Mouse (Mus musculus) C3H10T1/2 (cell line): ENCODE results near the gene Eif3i. TPM values are rescaled to one million over a fixed set of nuclear protein-coding genes. Genes with fewer than 3 reads are reported as not detected.

Source experiments
- polyA plus RNA-seq, 2 experiments: library from polyadenylated mRNA; unstranded; fragments of >200 nt; fragmentation: generic; extraction: Trizol; gene quantifications; one replicate each; pipeline ENCODE4 v1.2.1; 2012; ENCODE audit warnings: missing spikeins in 2 of 2

Gene Eif3i
- polyA plus RNA-seq, result 100 to 1,000 TPM; 267 to 601 TPM

DNA sequence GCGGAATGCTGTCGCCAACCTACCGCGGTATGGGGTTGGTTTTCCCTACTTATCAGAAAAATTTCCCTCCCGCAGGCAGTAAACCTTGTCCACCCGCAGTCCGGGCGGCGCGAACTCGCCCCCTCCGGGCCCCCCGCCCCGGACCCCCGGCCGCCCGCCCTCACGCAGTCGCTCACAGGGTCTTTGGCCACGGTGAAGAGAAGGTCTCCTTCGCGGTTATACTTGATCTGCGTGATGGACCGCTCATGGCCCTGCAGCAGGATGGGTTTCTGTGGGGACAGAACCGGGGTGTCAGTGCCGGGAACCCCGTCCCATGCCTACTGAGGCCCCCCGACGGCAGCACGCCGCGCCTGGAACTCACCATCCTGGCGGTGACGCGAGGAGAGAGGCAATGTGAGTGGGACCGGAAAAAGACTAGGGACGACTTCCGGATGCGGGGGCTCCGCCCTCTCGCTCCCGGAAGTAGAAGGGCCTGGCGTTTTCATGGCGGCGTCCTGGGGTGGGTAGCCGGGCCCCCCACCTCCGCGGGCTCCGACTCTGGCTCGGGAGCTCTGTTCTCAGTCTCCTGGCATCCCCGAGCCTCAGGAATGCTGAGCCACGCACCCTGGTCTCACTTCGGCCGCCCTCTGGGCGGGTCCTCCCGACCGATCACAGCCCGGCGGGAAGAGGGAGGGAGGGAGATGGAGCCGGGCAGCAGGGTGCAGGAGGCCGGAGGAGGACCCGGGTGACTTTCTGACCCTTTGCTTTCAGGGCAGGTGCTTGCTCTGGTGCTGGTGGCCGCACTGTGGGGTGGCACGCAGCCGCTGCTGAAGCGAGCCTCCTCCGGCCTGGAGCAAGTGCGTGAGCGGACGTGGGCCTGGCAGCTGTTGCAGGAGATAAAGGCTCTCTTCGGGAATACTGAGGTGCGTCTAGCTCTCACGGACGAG lies at the start of gene Eif3i, which contains the start of gene Tmem234:
Gene Eif3i (minus strand): TSS at position 416 of the 926 bp plus-strand sequence.
Gene Tmem234 (plus strand): TSS at position 436 of the 926 bp plus-strand sequence.

DNA sequence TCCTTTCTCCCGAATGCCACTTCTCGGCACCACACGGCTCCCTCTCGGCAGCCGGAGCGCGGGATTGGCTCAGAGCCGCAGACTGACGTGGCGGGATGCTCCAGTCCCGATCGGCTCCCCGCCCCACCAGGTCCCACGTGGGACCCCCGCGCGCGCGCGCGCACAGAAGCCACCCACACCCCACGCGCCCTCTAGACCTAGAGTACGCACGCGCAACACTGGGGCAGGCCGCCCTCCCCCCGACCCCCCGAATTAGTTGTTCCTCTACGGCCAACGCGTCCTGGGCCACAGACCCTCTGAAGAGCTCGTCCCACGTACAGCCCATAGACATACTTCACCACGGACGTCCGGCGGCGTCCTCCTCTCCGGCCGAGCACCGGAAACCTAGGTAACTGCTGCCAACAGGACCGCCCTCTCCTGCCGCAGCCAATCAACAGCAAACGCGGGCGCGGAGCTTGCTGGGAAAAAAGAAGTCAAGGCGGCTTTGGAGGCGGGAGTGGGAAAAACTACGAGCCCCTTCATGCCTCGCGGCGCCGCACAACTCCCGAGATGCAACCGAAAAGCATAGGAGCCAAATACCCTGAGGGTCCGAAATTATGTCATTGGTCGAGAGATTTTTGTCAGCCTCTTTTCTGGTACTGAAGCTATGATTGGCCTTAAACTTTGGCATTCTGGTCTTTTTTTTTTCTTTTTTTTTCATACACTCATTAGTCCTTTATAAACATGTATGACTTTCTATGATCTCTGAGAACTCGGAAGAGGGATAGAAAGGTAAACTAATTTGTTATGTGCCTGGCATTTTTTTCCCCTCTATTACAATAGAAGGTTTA lies 40.4 kb upstream of the Eif3i start, which contains the start of gene Txlna:
Gene Txlna (minus strand): TSS at position 428 of the 830 bp plus-strand sequence.

DNA sequence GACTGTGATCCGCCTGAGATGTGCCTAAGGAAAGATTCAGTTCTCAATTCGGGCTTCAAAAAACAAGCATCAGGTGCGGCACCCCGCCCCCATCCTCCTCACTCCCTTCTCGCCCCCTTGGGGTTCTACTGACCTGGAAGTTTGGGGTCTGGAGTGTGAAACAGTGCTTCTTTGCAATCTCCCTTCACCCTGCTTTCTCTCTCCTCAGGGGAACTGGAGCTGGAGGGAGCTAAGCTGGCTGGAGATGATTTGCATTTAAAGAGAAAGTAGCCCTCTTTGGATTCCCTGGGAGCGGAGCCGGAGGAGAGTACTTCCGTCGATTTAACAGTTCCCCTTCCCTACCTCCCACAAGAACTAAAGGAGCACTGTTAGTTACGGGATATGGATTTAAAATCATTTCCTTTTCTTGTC lies 23.2 kb upstream of the Eif3i start, which contains the start of gene Ccdc28b:
Gene Ccdc28b (minus strand): TSS at position 267 of the 411 bp plus-strand sequence.

DNA sequence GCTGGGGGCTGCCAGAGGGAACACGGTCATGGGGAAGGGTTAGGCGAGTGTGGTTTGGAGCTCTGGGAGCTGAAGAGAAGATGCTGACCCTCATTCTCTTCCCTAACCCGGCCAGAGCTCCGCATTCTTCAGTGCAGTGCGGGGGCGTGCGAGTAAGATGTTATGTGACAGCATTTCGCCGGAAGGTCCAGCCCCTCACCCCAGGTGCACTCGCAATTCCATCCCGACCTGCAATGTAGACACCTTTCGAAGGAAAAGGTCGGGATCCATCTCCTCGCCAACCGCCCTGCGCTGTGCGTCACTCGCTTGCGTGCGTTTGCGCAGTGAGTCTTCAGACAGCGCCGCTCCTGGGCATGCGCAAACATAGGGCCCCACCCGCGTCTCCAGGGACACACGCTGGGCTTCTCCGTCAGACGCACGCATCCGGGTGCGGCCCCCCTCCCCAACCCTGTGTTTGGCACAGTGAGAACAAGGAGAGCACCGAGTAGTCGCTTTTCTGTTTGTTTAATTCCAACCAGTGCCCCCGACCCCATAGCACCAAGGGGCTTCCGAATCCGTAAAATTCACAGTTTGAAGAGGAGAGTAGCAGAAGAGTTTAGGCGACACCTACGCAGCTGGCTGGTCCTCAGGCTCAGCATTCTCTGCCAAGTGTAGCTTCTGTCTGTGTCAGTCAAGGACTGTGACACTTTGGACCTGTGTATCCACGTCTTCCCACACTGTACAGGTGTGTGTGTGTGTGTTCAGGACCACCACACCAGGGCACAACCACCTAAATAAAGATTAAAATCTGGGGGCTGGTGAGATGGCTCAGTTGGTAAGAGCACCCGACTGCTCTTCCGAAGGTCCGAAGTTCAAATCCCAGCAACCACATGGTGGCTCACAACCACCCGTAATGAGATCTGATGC lies 18.6 kb upstream of the Eif3i start, which contains the start of gene Iqcc:
Gene Iqcc (minus strand): TSS at position 314 of the 906 bp plus-strand sequence.

DNA sequence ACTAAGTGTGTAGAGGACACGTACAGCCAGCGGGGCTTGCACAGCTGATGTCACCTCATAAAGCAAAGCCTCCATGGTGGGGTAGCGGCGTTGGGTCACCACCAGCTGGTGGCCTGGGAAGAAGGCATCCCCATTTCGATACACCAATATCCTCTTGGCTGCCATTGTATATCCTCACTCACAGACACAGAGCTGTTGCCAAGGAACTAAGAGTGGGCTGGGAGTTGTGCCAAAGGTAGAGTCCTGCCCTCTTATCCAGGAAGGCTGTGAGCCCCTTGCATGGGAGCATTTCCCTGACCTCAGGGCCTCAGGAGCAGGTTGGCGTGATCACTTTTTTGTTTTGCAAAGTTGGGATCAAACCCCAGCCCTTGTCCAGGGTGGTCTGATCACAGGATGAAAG lies 13.6 kb upstream of the Eif3i start, which contains the start of gene Dcdc2b:
Gene Dcdc2b (minus strand): TSS at position 165 of the 400 bp plus-strand sequence.

DNA sequence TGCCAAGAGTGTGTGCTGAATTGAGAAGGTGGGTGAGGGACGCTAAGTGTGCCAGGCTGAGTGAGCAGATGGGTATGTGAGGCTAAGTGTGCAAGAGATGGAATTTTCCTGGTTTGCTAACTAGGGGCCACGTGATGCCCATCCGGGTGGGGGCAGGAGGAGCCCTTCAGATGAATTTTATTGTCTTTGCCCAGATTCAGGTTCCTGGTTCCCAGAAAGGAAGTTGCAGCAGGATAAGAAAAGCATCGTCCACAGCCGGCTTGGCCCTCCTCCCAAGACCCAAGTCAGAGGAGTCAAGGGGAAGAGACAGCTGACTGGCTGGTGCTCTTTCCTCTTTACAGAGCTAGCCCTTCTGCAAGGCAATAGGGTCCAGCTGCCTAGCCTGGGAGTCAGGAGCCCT lies 22.0 kb downstream of the Eif3i start, which contains the start of gene Fam167b:
Gene Fam167b (minus strand): TSS at position 84 of the 400 bp plus-strand sequence.

DNA sequence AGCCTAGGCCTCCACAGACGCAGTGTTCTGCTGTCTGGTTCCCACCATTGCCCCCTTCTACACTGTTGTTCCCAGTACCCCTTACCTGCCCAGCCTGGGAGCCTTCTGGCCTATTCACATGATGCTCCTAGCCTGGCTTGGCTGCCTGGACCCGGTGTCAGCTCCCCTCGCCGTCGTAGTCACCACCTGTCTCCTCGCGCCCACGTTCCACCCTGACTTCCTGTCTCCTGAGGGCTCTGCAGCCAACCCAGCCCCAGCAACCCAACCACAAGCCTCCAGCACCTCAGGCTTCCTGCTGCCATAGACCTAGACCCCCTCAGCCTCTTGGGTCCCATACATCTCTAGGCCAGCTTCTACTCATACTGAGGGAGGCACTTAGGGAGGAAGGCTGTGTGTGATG lies 27.0 kb downstream of the Eif3i start, which contains the start of gene Lck:
Gene Lck (minus strand): TSS at position 212 of the 400 bp plus-strand sequence.

DNA sequence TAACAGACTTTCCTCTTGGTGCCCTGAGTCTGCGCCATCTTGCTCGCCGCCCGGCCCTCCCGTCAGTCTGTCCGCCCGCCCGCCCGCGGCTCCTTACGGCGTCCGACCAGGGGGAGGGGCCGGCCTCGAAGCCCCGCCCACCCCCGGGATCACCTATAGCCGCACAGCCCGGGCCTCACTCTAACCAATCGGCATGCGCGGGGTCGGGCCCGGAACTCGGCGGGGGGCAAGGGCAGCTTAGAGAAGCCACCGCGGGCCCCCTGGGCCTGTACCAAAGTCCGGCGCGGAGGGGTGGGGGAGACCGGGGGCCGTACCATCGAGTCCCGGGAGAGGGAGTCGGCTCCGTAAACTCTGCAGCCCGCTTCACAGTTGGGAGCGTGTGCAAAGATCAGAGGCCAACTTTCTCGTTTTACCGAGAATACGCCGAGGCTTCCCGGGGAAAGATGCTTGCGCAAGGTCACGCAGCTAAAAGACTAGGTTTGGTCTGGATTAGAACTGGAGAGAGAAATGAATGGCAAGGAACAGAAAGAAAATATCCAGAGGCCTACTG lies 57.8 kb downstream of the Eif3i start, which contains the start of gene Hdac1:
Gene Hdac1 (minus strand): TSS at position 122 of the 550 bp plus-strand sequence.

Other genes starting within 250 kb of the Eif3i start
- gene Zbtb8a, start 222.5 kb downstream of the Eif3i start, polyA plus RNA-seq, result 1 to 10 TPM; 1.4 to 8.8 TPM
- under 1 TPM in 1 of 2 experiments, not detected in 1; 0.01 TPM for gene Zbtb8b, start 159.8 kb downstream of the Eif3i start, polyA plus RNA-seq
- 10 to 100 TPM in 1 of 2 experiments, 1 to 10 TPM in 1; 2.2 to 20.7 TPM for gene Bsdc1, start 139.1 kb downstream of the Eif3i start, polyA plus RNA-seq
- gene Tssk3, start 109.6 kb downstream of the Eif3i start, polyA plus RNA-seq, result not detected
- under 1 TPM in 1 of 2 experiments, not detected in 1; 0.09 TPM for gene Fam229a, start 109.5 kb downstream of the Eif3i start, polyA plus RNA-seq
- 100 to 1,000 TPM in 1 of 2 experiments, 10 to 100 TPM in 1; 57.5 to 148 TPM for gene Marcksl1, start 87.1 kb downstream of the Eif3i start, polyA plus RNA-seq
- gene Hdac1, start 57.9 kb downstream of the Eif3i start, polyA plus RNA-seq, result 10 to 100 TPM; 10.4 to 97.9 TPM
- under 1 TPM; 0.12 to 0.33 TPM for gene Lck, start 27.0 kb downstream of the Eif3i start, polyA plus RNA-seq
- gene Fam167b, start 22.1 kb downstream of the Eif3i start, polyA plus RNA-seq, result under 1 TPM in 1 of 2 experiments, not detected in 1; 0.12 TPM
- gene Tmem234, start within 50 bp of the Eif3i start, polyA plus RNA-seq, result 100 to 1,000 TPM; 192 to 203 TPM
- under 1 TPM; 0.27 to 0.48 TPM for gene Dcdc2b, start 13.6 kb upstream of the Eif3i start, polyA plus RNA-seq
- gene Iqcc, start 18.5 kb upstream of the Eif3i start, polyA plus RNA-seq, result 10 to 100 TPM in 1 of 2 experiments, 1 to 10 TPM in 1; 6.8 to 27.3 TPM
- gene Ccdc28b, start 23.3 kb upstream of the Eif3i start, polyA plus RNA-seq, result 10 to 100 TPM in 1 of 2 experiments, 1 to 10 TPM in 1; 8.4 to 46.3 TPM
- 10 to 100 TPM in 1 of 2 experiments, 1 to 10 TPM in 1; 9.4 to 25.1 TPM for gene Txlna, start 40.4 kb upstream of the Eif3i start, polyA plus RNA-seq
- gene Kpna6, start 72.1 kb upstream of the Eif3i start, polyA plus RNA-seq, result 10 to 100 TPM in 1 of 2 experiments, 1 to 10 TPM in 1; 5.5 to 16.3 TPM
- gene Tmem39b, start 96.2 kb upstream of the Eif3i start, polyA plus RNA-seq, result 10 to 100 TPM; 12.8 to 14.4 TPM
- gene Khdrbs1, start 141.7 kb upstream of the Eif3i start, polyA plus RNA-seq, result 10 to 100 TPM; 10.8 to 54.5 TPM
- gene Ptp4a2, start 210.6 kb upstream of the Eif3i start, polyA plus RNA-seq, result 10 to 100 TPM; 11.6 to 54.7 TPM